23 mouse cellular contexts compared by ENCODE assay signal in the genomic region with DNA sequence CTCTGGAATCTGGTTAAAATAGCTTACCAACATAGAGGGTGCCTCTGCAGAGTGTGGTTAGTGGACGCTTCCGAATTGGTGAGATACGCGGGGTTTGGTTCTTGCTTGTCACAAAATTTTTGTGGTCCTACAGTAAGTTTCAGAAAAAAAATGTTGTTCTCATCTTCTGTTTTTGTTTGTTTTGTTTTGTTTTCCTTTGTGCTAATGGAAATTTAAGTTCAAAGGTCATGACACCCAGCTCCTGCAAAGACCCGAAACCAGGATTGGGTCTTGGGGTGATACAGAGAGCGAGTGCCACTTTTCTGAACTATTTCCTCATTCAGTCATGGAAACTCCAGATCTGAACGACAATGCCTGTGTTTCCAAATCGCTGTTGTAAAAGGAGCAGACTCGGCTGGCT. TPM values are rescaled to one million over a fixed set of nuclear protein-coding genes. Genes with fewer than 3 reads are reported as not detected.
A peak's percentile ranks its signal among the peaks of the same experiment; 100 is the strongest.
DNase-seq lines count a peak whose midpoint lies in the region; TF ChIP-seq lines count a peak whose summit lies in the region.
"Had no signal": no experiment of that assay in that cellular context is flagged by ENCODE, and none has a peak within 500 bp of the region (broad histone marks: within the 10 kb centered on the region; RNA-seq: fewer than 3 reads in every experiment).

No protein-coding gene starts in this region.

- H3K79me2 ChIP-seq in CH12.LX (replicated peaks; ENCODE audit: control insufficient read depth, extremely low read depth, insufficient read depth, poor library complexity, severe bottlenecking): no peaks in the 10 kb centered on the region

- no peak overlapping the region for H3K27ac ChIP-seq in heart, embryonic 10.5 days
- no peak overlapping the region for H3K27ac ChIP-seq in CH12.LX (ENCODE audit: insufficient read depth, low read depth)
- H3K27ac ChIP-seq: embryonic facial prominence, embryonic 13.5 days; embryonic facial prominence, embryonic 15.5 days; forebrain, embryonic 10.5 days; forebrain, embryonic 12.5 days had no signal

- intact Hi-C loops in left cerebral cortex, postnatal 36 days (cut with DNase I): no loop called here
- intact Hi-C loops in gastrocnemius, postnatal 14 days (cut with DNase I; ENCODE audit: low total_unique reads): no loop called here

- H3K27me3 ChIP-seq in heart, embryonic 10.5 days (ENCODE audit: insufficient read depth, poor library complexity, severe bottlenecking): no peaks in the 10 kb centered on the region
- no peaks in the 10 kb centered on the region for H3K27me3 ChIP-seq in CH12.LX (replicated peaks)
- H3K27me3 ChIP-seq: embryonic facial prominence, embryonic 13.5 days; embryonic facial prominence, embryonic 15.5 days; forebrain, embryonic 12.5 days had no signal

- no peak; the same call in 1 of the 2 replicates for TF ChIP-seq EP300 in CH12.LX (IDR thresholded peaks at IDR 0.05; ENCODE audit: low read length)

- dilution Hi-C loops in CH12.LX (cut with MboI; ENCODE audit: extremely low pct_ligation_motif_present, extremely low pct_unique_long_range_greater_than_20kb, low sequenced_read_pairs): no loop called here

- H3K4me2 ChIP-seq in CH12.LX (ENCODE audit: insufficient read depth, low read depth, poor library complexity, severe bottlenecking): peak overlapping the region; percentile 81
- H3K4me2 ChIP-seq: embryonic facial prominence, embryonic 13.5 days; embryonic facial prominence, embryonic 15.5 days; forebrain, embryonic 12.5 days had no signal

- TF ChIP-seq POLR2A in CH12.LX (IDR thresholded peaks at IDR 0.05; ENCODE audit: low read depth, low read length): no peak

- H3K4me3 ChIP-seq in heart, embryonic 10.5 days: no peak overlapping the region
- no peak overlapping the region for H3K4me3 ChIP-seq in CH12.LX (replicated peaks in 1 of 3; ENCODE audit: low read depth in 2 of 3, low read length in 2 of 3, poor library complexity in 1 of 3)
- H3K4me3 ChIP-seq: embryonic facial prominence, embryonic 13.5 days; embryonic facial prominence, embryonic 15.5 days; erythroblast, embryonic 14.5 days; forebrain, embryonic 10.5 days; forebrain, embryonic 12.5 days had no signal

- H3K4me1 ChIP-seq in heart, embryonic 10.5 days: no peaks in the 10 kb centered on the region
- H3K4me1 ChIP-seq in CH12.LX (ENCODE audit: control insufficient read depth in 1 of 2, insufficient read depth in 2 of 2): peaks cover 6 to 35% of the 10 kb centered on the region in 2 experiments; a peak in 3 of 4 replicates
- H3K4me1 ChIP-seq: embryonic facial prominence, embryonic 13.5 days; embryonic facial prominence, embryonic 15.5 days; forebrain, embryonic 10.5 days; forebrain, embryonic 12.5 days had no signal

- TF ChIP-seq CTCF in CH12.LX (conservative IDR thresholded peaks at IDR 0.05 in 1 of 2, IDR thresholded peaks at IDR 0.05 in 1 of 2; ENCODE audit: low read depth in 2 of 2, low read length in 2 of 2): no peak

- in situ Hi-C loops in CH12.LX (cut with MboI; ENCODE audit: low pct_ligation_motif_present, low pct_unique_long_range_greater_than_20kb, low sequenced_read_pairs): no loop called here

- H3K9me3 ChIP-seq in heart, embryonic 10.5 days: no peaks in the 10 kb centered on the region
- no peaks in the 10 kb centered on the region for H3K9me3 ChIP-seq in CH12.LX (replicated peaks; ENCODE audit: low read length)
- H3K9me3 ChIP-seq: embryonic facial prominence, embryonic 13.5 days; embryonic facial prominence, embryonic 15.5 days; forebrain, embryonic 10.5 days; forebrain, embryonic 12.5 days had no signal

- TF ChIP-seq RAD21 in CH12.LX (IDR thresholded peaks at IDR 0.05; ENCODE audit: low read depth, low read length): no peak

- H3K9ac ChIP-seq in CH12.LX (ENCODE audit: insufficient read depth, low read depth): no peak overlapping the region
- H3K9ac ChIP-seq: embryonic facial prominence, embryonic 13.5 days; embryonic facial prominence, embryonic 15.5 days; forebrain, embryonic 12.5 days had no signal

- DNase-seq in heart, adult 11 months: peak; percentile 13
- no peak for DNase-seq in heart, embryonic 10.5 days (ENCODE audit: low spot score)
- no peak for DNase-seq in CH12.LX (ENCODE audit: extremely low read depth)
- peak; percentile 81 for DNase-seq in induced T-regulatory cell, adult 2 months (ENCODE audit: low read depth)
- peak; percentile 22 for DNase-seq in naive thymus-derived CD4-positive, alpha-beta T cell, adult 2 months (ENCODE audit: low read depth)
- DNase-seq in left cerebral cortex, postnatal 36 days (ENCODE audit: low spot score in 2 of 2): no peak
- no peak for DNase-seq in embryo, embryonic 10 days (ENCODE audit: low spot score)
- DNase-seq in gastrocnemius, postnatal 14 days: no peak
- DNase-seq: adrenal gland, adult 8-10 months; adrenal gland, postnatal 14 days; adrenal gland, postnatal 36 days; B cell, adult 2 months; cerebellum, adult 11-12 months; cerebellum, adult 2 months; cerebellum, adult 9-10 months; cerebellum, postnatal 10 days; cerebellum, postnatal 25 days; embryo, embryonic 11 days had no signal

- H3K36me3 ChIP-seq in heart, embryonic 10.5 days: no peaks in the 10 kb centered on the region
- H3K36me3 ChIP-seq in CH12.LX (replicated peaks in 1 of 2; ENCODE audit: control insufficient read depth in 1 of 2, insufficient read depth in 1 of 2, low read length in 1 of 2): no peaks in the 10 kb centered on the region
- H3K36me3 ChIP-seq: embryonic facial prominence, embryonic 13.5 days; embryonic facial prominence, embryonic 15.5 days; forebrain, embryonic 10.5 days; forebrain, embryonic 12.5 days had no signal

- WGBS in heart, embryonic 10.5 days: 88% methylated on average over 9 of the region's 9 CpGs

TF ChIP-seq in CH12.LX, 34 proteins besides CTCF, POLR2A, EP300 and RAD21:
- TF ChIP-seq ZMIZ1 (IDR thresholded peaks at IDR 0.05; ENCODE audit: low read depth, low read length): no peak
- no peak for TF ChIP-seq ELF1 (IDR thresholded peaks at IDR 0.05; ENCODE audit: low read depth, low read length)
- TF ChIP-seq SMC3 (IDR thresholded peaks at IDR 0.05; ENCODE audit: low read depth, low read length): no peak
- TF ChIP-seq MEF2A (IDR thresholded peaks at IDR 0.05; ENCODE audit: borderline replicate concordance, low read depth, low read length): 0 out of 2 replicates have a peak, but pooled peaks have one; percentile 0
- no peak for TF ChIP-seq CHD2 (IDR thresholded peaks at IDR 0.05; ENCODE audit: low read length)
TF ChIP-seq in CH12.LX: peak in this region for 1.

RNA-seq across cellular contexts. Expression of gene Egr2, which starts 37.3 kb away (rescaled TPM):
- 0.13 and 0.32 TPM in 2 replicates for polyA plus RNA-seq in heart, embryonic 10.5 days (2016; fragmentation: Nextera tagmentation; extraction: Ambion mirVana)
- total RNA-seq in CH12.LX (2012; rRNA removed) (1.0 and 1.3 TPM in 2 replicates), CH12.LX (2014; rRNA removed) (4.7 and 5.7 TPM in 2 replicates)
- 3.1 and 4.6 TPM in 2 replicates for polyA plus RNA-seq in CH12.LX (2012; ENCODE audit: insufficient read length, low read depth)
- 10 to 100 TPM in 1 of 2 experiments, 1 to 10 TPM in 1; 9.6 to 22.9 TPM for total RNA-seq in left cerebral cortex, postnatal 36 days (2021)
- total RNA-seq in gastrocnemius, postnatal 14 days (2021): 1 to 10 TPM; 1.3 to 3.9 TPM
- polyA plus RNA-seq: erythroblast, embryonic 14.5 days; forebrain, embryonic 10.5 days had no signal

RNA-seq across cellular contexts. Expression of gene Ado, which starts 50.8 kb away (rescaled TPM):
- 63.5 and 67.7 TPM in 2 replicates for polyA plus RNA-seq in heart, embryonic 10.5 days (2016; fragmentation: Nextera tagmentation; extraction: Ambion mirVana)
- total RNA-seq in CH12.LX (2012; rRNA removed) (14.6 and 14.8 TPM in 2 replicates), CH12.LX (2014; rRNA removed) (11.2 and 12.3 TPM in 2 replicates)
- 9.1 and 10.3 TPM in 2 replicates for polyA plus RNA-seq in CH12.LX (2012; ENCODE audit: insufficient read length, low read depth)
- total RNA-seq in left cerebral cortex, postnatal 36 days (2021): 10 to 100 TPM; 36.7 to 39.9 TPM
- 10 to 100 TPM; 17.7 to 20.8 TPM for total RNA-seq in gastrocnemius, postnatal 14 days (2021)

Comparison
In these comparisons a context has a peak if more than half of its experiments do, and no peak if none do; other contexts are left out.
1. DNase-seq: peak in heart, adult 11 months (single experiment), induced T-regulatory cell, adult 2 months (single experiment) and naive thymus-derived CD4-positive, alpha-beta T cell, adult 2 months (single experiment); none in heart, embryonic 10.5 days (single experiment), CH12.LX (single experiment), left cerebral cortex, postnatal 36 days (0 of 2), embryo, embryonic 10 days (single experiment) and gastrocnemius, postnatal 14 days (single experiment).